Mouse (Mus musculus) lung, adult 2 months (tissue): ENCODE data around the gene Zbtb20. TPM values are rescaled to one million over a fixed set of nuclear protein-coding genes. Genes with fewer than 3 reads are reported as not detected.

Experiments
- DNase-seq: peaks from one replicate; pipeline ENCODE4 v3.0.0; 2022
- H3K4me1 ChIP-seq: fragments of 200-500 bp; 2 replicates; pipeline ENCODE4 v1.6.1; 2011; ENCODE audit warnings: low read length; ENCODE audit not compliant: control insufficient read depth, insufficient read depth
- H3K4me3 ChIP-seq: fragments of 200-500 bp; replicated peaks from 2 replicates; pipeline ENCODE3; 2011; ENCODE audit warnings: low read depth, mild to moderate bottlenecking, control low read depth, low read length; ENCODE audit errors: extremely low read depth
- CTCF ChIP-seq: fragments of 200-500 bp; IDR thresholded peaks from 2 replicates; pipeline ENCODE4 v1.5.1; 2011; ENCODE audit warnings: mild to moderate bottlenecking, low read length, control low read depth; ENCODE audit not compliant: insufficient read depth
- POLR2A ChIP-seq: fragments of 200-500 bp; IDR thresholded peaks from 2 replicates; pipeline ENCODE4 v1.6.1; 2011; ENCODE audit warnings: low read depth, mild to moderate bottlenecking, control low read depth, low read length, borderline replicate concordance; ENCODE audit errors: extremely low read depth
- WGBS: fragments of 180-500 bp; shearing (Covaris S2); methylation state at CpG from one replicate; pipeline ENCODE4 v1.1.7; 2018; 5-methylcytosine and 5-hydroxymethylcytosine counted together
- polyA plus RNA-seq: library from polyadenylated mRNA; depleted of rRNA; stranded (reverse); fragments of >200 nt; gene quantifications from 2 replicates; pipeline ENCODE4 v1.2.3, GENCODE M21; 2012

The Zbtb20 gene
- polyA plus RNA-seq, 1 experiment = 30.7 TPM

DNA sequence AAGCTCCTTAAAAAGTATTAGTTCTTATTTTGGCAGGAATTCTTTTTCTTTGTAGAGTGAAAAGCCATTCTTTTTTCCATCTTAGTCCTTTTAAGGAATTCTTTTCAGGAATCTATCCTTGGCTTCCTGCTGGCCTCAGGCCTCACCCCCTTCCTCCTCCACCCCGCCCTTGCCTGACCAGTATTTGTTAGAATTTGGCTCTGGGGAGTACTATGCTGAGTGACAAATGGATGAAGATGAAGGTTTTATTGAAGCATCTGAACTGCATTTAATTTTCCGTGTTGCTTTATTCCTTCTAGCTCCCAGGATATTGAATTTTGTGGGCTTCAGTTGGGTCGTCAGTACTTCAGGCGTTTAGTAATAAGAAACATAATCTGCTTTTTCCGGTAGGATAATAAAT is 1.2 kb upstream of the Zbtb20 start:
- peak overlapping the region; percentile 75 for H3K4me3 ChIP-seq
- TF ChIP-seq POLR2A = no peak
- no peak for TF ChIP-seq CTCF
- no peaks in the 10 kb centered on the region for H3K4me1 ChIP-seq
- DNase-seq = peak; percentile 28
- 1% methylated on average over 5 of the region's 5 CpGs for WGBS

DNA sequence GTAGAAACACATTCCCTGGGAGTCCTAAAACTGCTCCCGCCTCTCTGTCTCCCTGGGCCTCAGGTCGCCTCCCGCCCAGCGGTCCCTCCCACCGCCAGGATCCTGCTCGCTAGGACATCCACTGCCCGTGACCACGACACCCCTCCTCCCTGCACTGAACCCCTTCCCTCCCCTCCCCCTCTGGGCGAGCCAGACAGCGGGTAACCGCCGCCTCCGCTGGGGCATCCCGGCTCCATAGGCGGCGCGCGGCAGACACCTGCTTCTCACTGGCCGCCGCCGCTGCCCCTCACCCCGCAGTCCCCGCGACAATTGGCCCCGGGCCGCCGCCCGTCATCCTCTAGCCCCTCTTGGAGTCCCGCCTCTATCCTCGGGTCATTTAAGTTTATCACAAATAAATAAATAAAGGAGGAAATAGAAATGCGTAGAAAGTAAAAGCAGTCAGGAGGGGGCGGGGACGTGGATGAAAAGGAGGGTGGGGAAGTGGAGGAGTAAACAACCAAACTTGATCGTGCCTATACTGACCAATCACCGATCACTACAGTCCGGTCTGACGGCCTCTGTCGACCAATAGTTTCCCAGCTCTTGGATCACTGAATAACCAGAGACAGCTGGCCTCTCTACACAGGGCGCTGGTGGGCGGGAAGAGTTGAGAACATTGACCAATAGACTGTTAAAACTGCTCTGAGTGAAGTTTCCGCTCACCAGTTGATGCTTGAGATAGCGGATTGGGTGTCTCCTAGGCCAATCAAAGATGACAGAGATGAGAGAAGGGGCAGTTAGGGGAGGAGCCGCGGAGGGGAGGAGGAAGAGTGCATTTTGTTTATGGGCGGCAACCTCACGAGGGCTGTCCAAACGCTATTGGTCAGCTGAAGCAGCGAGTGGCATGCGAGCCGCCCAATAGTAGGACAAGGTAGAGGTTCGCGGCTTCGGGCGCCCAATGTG is 500 bp upstream of the Zbtb20 start:
- peak; percentile 99 for DNase-seq
- TF ChIP-seq POLR2A (peak; percentile 86; the same call in 1 of the 2 replicates), CTCF (no peak)
- under 1% methylated on average over 54 of the region's 54 CpGs for WGBS

DNA sequence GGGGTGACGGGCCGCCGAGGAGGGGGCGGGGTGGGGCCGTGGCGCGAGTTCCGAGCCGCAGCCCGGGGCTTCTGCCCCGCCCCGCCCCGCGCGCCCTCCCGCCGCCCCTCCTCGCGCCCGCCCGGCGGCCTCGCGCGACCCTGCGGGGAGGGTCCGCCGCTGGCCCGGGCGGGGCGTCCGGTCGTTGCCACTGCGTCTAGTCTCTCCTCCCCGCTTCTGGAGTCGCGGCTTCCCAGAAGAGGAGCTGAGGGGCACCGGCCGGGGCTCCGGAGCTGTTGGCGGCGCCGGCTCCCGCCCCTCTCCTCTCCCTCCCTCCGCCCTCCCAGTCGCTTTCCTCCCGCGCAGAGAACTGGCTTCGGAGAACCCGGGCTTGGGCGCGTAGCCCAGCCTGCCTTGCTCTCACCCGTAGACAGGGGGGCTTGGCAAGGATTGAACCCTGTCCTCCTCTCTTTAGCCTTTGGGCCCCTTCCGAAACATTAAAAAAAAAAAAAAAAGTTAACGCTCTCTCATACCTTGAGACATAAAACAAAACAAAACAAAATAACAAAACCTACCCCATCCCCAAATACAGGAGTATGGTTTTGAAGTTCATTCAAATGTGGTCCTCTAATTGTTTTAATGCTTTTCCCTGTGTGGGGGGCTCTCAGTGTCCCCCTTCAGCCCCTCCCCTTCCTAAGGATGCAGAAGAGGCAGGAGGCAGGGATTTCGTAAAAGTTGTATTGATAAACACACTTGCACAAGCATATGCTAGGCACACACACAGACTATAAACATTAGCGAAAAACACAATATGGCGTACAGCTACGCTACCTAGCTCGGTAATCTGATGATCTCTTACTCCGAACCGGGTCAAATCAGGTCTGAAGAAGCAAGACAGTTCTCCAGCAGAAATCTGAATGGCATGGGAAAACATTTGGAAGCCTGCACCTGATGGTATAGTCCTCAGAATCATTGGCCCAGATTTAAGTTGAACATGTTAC is 630 bp downstream of the Zbtb20 start:
- H3K4me1 ChIP-seq = no peaks in the 10 kb centered on the region; the same call in 1 of the 2 replicates
- peak; percentile 79 for DNase-seq
- peak overlapping the region; percentile 96 for H3K4me3 ChIP-seq
- TF ChIP-seq CTCF = no peak
- TF ChIP-seq POLR2A = peak; percentile 78
- WGBS = under 1% methylated on average over 58 of the region's 62 CpGs

More for the DNA sequence above, 500 bp upstream of the Zbtb20 start:
- Histone ChIP-seq H3K4me3 (peak overlapping the region; percentile 75), H3K4me1 (no peaks in the 10 kb centered on the region; the same call in 1 of the 2 replicates)

DNA sequence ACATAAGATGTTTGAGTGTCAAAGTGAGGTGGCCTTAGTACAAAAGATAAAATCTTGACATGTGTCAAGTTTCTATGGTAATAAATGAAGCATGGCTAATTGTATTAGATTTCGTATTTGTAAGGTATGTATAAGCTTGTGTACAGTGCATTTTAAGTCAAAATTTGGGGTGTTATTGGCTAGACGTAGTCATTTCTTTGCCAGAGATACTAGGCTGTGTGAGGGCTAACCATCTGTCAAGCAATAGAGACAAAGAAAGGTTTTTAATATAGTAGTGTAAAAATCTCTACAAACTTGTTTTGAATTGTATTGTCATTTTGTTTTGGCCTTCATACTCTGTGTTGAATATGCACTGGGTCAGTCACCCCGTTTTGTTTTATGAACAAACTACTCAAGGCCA is 4.4 kb downstream of the Zbtb20 start:
- WGBS = 63% methylated on average over 3 of the region's 3 CpGs
- no peak overlapping the region for H3K4me3 ChIP-seq
- no peaks in the 10 kb centered on the region; the same call in 1 of the 2 replicates for H3K4me1 ChIP-seq
- DNase-seq = no peak
- TF ChIP-seq CTCF (no peak), POLR2A (no peak)

DNA sequence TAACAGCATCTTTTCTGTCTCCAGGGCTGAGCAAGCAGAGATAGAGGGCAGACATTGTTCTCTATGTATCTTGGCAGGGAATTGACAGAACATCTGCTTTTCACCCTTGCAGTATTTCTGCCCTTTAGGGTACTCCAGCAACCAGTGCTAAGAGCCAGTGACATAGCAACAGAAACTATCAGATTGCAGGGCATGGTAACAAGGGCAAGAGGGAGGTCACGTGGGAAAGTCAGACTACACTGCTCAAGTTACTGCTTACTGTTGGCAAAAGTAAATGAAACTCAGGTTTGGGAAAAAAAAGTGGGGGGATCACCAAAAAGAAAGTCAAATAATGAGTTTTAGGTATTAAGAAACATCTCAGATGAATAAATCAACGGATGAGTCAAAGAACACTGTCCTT is 9.9 kb downstream of the Zbtb20 start:
- no peak for DNase-seq
- 62% methylated on average over 2 of the region's 2 CpGs for WGBS
- no peaks in the 10 kb centered on the region for H3K4me1 ChIP-seq
- no peak for TF ChIP-seq CTCF
- TF ChIP-seq POLR2A = no peak
- H3K4me3 ChIP-seq = no peak overlapping the region

DNA sequence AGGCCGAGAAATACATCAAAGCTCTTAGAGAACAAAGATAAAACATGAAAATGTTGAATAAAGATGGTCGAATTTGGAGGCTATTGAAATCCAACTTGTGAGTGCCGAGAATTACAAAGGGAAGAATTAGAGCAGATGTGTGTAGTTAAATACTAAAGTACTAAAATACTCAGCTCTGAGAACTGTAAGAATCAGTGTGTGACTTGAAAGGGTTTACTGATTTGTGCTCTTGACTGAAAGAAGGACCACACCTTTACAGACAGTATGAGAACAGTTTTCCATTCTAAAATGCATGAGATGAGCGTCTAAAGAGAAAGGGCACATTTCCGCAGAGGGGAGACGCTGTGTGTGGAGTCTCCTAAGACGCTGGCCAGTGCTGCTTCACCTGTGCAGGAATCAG is 10.3 kb downstream of the Zbtb20 start:
- DNase-seq = no peak
- WGBS = 77% methylated on average over 7 of the region's 7 CpGs
- Histone ChIP-seq H3K4me3 (no peak overlapping the region), H3K4me1 (no peaks in the 10 kb centered on the region)
- TF ChIP-seq CTCF = no peak
- no peak for TF ChIP-seq POLR2A

DNA sequence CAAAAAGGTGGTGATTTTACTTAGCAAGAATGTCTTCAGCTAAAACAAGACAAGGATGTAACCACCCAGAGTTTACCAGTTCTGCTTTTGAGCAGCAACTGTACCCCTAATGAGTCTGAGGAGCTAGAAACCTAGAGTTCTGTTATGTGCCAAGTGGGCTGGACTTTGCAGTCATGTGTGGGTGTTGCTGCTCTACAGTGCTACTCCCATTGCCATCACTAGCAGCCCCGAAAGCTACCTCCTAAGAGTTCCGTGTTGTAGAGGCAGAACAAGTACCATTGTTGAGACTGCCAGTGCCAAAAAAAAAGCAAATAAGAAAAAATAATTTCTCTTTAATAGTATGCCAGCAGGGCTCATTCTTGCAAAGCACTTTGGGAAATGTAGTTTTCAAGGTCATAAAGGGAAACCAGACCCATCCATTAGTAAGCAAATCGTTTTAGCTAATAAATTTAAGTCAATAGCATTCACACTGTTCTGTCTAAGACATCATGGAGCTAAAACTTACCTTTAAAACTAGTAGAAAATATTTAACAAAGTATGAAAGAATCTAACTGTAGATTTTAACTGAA is 21.5 kb downstream of the Zbtb20 start:
- no peak for DNase-seq
- TF ChIP-seq CTCF = no peak
- TF ChIP-seq POLR2A = no peak
- Histone ChIP-seq H3K4me3 (peak overlapping the region; percentile 55), H3K4me1 (no peaks in the 10 kb centered on the region)
- 41% methylated on average over 3 of the region's 3 CpGs for WGBS

DNA sequence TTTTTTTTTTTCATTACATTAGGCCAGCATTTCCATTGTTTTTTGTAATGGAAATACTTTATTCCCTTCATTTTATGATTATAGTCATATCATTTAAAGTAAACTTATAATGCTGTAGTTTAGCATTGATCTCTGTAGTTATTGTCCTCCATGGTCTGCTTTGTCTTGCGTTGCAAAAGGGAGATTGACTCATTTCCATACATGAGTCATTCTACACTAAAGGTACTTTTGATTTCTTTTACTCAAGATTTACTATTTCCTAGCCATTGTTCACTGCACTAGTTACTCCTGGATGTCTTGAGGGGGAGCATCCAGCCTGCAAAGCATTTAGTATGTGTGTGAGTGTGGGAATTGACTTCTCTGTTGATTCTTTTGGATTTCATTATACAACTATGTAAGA is 24.6 kb downstream of the Zbtb20 start:
- no peak for DNase-seq

DNA sequence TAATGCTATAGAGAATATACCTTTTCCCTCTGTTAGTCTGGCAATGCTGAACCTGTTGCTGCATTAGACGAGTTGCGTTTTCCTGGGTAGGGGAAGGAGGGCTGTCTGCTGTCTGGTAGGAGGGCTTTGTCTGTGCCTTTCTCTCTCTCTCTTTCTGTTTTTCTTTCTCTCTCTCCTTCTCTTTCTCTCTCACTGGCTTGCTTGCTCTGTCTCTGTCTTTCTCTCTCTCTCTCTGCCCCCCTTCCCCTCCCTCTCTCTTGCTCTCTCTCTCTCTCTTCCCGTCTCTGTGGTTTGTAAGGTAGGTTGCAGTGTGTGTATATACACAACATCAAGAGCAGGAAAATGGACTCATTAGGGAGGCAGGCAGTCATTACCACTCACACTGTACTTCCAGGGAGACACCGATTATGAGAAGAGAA is 31.6 kb downstream of the Zbtb20 start:
- 2% methylated on average over 4 of the region's 4 CpGs for WGBS
- Histone ChIP-seq H3K4me1 (peaks cover 17% of the 10 kb centered on the region), H3K4me3 (peak overlapping the region; percentile 84)
- DNase-seq = peak; percentile 56
- TF ChIP-seq POLR2A (peak; percentile 58; the same call in 1 of the 2 replicates), CTCF (no peak)

More for the DNA sequence above, 24.6 kb downstream of the Zbtb20 start:
- WGBS = 78% methylated on average over 1 of the region's 1 CpGs
- Histone ChIP-seq H3K4me3 (no peak overlapping the region), H3K4me1 (no peaks in the 10 kb centered on the region)
- no peak for TF ChIP-seq POLR2A
- no peak for TF ChIP-seq CTCF
